Mouse (Mus musculus): ENCODE results near the gene Mknk2.
"Not testable (repeated sequence)": the region's sequence is repeated elsewhere in the genome, so short reads cannot be mapped to it uniquely, and the experiment has no call there.

Gene Mknk2

GRCm38 (mm10) chr10:80649910-80650309 lies 28.0 kb downstream of the Mknk2 start:
- not testable (repeated sequence) for DNase-seq

GRCm38 (mm10) chr10:80646936-80647335 lies 31.0 kb downstream of the Mknk2 start:
- DNase-seq = no peak

GRCm38 (mm10) chr10:80635345-80635744 lies 42.6 kb downstream of the Mknk2 start:
- DNase-seq = peak; percentile 58

- DNase-seq = no peak
Measured at GRCm38 (mm10) chr10:80628925-80629324, 49.0 kb downstream of the Mknk2 start.

GRCm38 (mm10) chr10:80627685-80628084 lies 50.2 kb downstream of the Mknk2 start:
- DNase-seq = peak; percentile 70

GRCm38 (mm10) chr10:80625764-80626163 lies 52.1 kb downstream of the Mknk2 start:
- no peak for DNase-seq

GRCm38 (mm10) chr10:80623457-80624191 lies 54.3 kb downstream of the Mknk2 start:
- peak; percentile 81 for DNase-seq

- DNase-seq = peak; percentile 73
Measured at GRCm38 (mm10) chr10:80622661-80623456, 55.1 kb downstream of the Mknk2 start, which contains the start of gene Csnk1g2. TSS of gene Csnk1g2 (plus strand) at chr10:80622838.

- DNase-seq = peak; percentile 100
Measured at GRCm38 (mm10) chr10:80621940-80622660, 55.8 kb downstream of the Mknk2 start.

GRCm38 (mm10) chr10:80621690-80621939 lies 56.3 kb downstream of the Mknk2 start:
- no peak for DNase-seq

GRCm38 (mm10) chr10:80620796-80621689 lies 56.9 kb downstream of the Mknk2 start:
- no peak for DNase-seq

GRCm38 (mm10) chr10:80620365-80620764 lies 57.5 kb downstream of the Mknk2 start:
- DNase-seq = no peak

- DNase-seq = no peak
Measured at GRCm38 (mm10) chr10:80619465-80620244, 58.3 kb downstream of the Mknk2 start.

GRCm38 (mm10) chr10:80618181-80618580 lies 59.7 kb downstream of the Mknk2 start:
- peak; percentile 79 for DNase-seq
